Mouse (Mus musculus) left cerebral cortex, postnatal 4 days (tissue): ENCODE measurements around the gene Chst3. TPM values are rescaled to one million over a fixed set of nuclear protein-coding genes. Genes with fewer than 3 reads are reported as not detected.
A peak's percentile ranks its signal among the peaks of the same experiment; 100 is the strongest.
"Not testable (repeated sequence)": the region's sequence is repeated elsewhere in the genome, so short reads cannot be mapped to it uniquely, and the experiment has no call there.

Experiments used
- DNase-seq: peaks from one replicate; pipeline ENCODE4 v3.0.0-alpha.2; 2022
- intact Hi-C: fragments of 180-260 bp; cut with DNase I; formaldehyde crosslinking; loops from one replicate; pipeline ENCODE4 v1.15.1; 2025
- total RNA-seq, 2 experiments: library from RNA; stranded (reverse); gene quantifications; 2 replicates each; pipeline ENCODE4 v1.2.3; 2021

Gene Chst3
- 1 to 10 TPM; 2.6 to 2.8 TPM for total RNA-seq

DNA sequence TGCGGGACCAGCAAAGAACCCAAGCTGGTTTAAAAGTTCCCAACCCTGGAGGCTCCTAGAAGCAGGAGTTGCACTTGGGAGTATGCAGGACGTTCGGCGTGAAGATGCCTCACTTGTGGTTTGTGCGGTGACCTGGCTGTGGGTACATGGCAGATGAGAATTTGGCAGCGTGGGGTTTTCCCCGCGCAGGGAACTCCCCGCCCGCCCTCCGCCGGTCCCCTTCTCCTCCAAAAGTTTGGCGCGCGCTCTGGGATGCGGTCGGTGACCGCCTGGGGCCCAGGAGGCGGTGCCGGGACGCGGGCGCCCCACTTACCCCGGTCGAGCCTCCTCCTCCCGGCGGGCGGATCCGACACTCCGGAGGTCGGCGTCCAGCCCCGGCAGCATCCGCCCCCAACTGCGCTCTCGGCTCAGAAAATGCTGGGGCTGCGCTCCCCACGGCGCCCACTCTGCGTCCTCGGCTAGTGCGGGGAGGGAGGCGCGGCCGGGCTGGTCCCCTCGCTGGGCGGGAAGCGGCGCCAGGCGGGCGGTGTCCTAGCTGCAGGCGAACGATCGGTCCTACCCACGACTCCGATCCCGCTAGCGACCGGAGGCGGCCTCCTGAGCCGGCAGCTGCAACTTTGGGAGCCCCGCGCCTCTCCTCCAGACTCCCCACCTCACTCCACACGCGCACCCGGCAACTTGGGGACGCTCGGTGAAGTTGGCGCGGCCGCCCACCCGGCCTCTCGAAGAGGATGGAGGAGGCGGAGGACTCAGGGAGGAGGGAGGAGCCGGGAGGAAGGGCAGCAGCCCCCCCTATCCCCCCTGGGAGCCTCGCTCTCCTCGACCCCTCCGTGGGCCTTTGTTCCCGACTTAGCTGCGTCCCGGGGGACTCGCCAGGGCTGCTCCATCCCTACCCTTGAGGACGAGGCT is at the start of gene Chst3:
Chst3 (minus strand) TSS at position 670 of the 909 bp plus-strand sequence.
- DNase-seq = peak; percentile 43
- intact Hi-C loops = no loop called here

DNA sequence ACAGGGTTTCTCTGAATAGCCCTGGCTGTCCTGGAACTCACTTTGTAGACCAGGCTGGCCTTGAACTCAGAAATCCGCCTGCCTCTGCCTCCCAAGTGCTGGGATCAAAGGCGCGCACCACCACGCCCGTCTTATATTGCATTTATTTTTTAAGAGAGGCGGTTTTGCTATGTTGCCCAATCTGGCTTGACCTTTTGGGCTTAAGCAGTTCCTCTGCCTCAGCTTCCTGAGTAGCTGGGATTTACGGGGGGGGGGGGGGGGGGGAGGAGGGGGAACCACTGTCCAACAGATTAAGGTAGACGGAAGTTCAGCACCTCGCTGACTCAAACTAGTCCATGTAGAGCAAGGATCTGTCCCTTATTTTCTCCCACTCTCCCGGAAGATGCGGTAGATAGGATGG is 49.7 kb upstream of the Chst3 start:
- no peak for DNase-seq
- intact Hi-C loops = no loop called here

GRCm38 (mm10) chr10:60266842-60267401 is 47.9 kb upstream of the Chst3 start:
- intact Hi-C loops = no loop called here
- DNase-seq = no peak

- DNase-seq = peak; percentile 50
- intact Hi-C loops = no loop called here
Measured at GRCm38 (mm10) chr10:60265252-60265651, 46.2 kb upstream of the Chst3 start.

DNA sequence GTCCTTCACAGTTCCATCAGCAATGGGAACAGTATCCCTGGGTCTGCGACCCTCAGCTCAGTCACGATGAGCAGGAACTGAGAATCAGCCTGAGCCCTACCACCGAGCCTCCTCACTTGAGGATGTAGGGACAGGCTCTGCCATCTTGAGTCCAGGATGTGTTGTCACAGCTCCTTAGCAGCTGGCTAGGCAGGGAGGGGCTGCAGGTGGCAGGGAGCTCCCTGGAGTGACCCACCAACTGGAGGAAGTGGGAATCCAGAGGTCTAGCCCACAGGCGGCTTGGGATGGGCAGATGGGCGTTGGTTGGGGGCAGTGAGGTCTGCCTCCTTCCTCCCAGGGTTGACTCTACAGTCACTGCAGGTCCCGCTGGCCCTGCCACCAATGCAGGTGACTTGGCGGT is 44.3 kb upstream of the Chst3 start:
- DNase-seq = no peak
- intact Hi-C loops = no loop called here

- intact Hi-C loops = no loop called here
- DNase-seq = peak; percentile 89
Measured at GRCm38 (mm10) chr10:60262386-60262785, 43.3 kb upstream of the Chst3 start.

DNA sequence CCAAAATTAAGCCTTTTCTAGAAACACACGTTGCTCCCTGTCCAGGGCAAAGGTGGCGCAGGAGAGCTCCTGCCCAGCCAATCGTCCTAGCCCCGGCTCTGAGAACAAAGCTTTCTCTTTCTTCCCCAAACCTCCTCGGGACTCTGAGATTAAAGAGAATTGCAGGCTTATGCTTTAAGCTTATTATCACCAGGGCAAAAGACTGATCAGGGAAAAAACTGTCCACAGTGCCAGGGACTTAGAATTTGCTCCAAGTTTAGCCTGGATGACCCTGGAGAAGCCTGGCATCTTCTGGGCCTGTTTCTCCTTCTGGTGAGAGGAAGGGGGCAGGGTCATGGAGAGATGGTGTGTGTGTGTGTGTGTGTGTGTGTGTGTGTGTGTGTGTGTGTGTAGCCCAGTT is 42.5 kb upstream of the Chst3 start:
- no peak for DNase-seq
- intact Hi-C loops = no loop called here

- intact Hi-C loops = no loop called here
- no peak for DNase-seq
Measured at GRCm38 (mm10) chr10:60260557-60261294, 41.7 kb upstream of the Chst3 start.

GRCm38 (mm10) chr10:60257261-60257825 is 38.3 kb upstream of the Chst3 start:
- intact Hi-C loops = no loop called here
- DNase-seq = no peak

GRCm38 (mm10) chr10:60256088-60256487 is 37.0 kb upstream of the Chst3 start:
- DNase-seq = no peak
- intact Hi-C loops = no loop called here

DNA sequence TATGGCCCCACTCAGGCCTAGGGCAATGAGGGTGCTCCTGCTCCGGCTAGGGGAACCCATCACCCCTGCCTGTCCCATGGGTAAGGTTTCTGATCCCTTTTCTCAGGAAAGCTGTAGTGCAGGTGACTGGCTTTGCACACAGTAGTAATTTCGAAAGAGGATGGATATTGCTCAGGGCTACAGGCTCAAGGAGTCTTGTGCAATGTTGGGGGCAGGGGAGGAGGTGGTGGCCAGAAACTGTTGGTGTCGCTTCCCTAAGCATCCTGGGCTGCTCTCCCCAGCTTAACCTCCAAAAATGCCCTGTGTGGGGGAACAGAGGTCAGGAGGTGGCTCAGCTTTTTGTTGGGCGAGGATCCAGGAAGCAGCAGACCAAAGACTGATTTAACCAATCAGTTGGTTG is 33.5 kb upstream of the Chst3 start:
- DNase-seq = no peak
- intact Hi-C loops = no loop called here

DNA sequence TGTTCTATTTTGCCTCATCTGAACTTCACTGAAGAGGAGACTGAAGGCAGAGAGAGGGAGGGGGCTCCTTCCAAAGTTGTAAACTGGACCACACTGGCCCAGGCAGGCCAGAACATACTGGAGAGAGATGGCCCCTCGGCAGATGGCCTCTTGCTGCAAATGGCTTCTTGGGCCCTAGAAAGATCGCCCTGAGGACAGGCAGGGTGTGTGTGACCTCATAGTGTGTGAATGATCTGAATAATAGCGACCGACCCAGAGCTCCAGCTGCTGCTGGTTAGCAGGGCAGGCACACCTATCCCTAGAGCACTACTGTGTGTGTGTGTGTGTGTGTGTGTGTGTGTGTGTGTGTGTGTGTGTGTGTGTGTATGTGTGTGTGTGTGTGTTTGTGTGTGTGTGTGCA is 33.1 kb upstream of the Chst3 start:
- DNase-seq = no peak
- intact Hi-C loops = no loop called here

GRCm38 (mm10) chr10:60250426-60250965 is 31.4 kb upstream of the Chst3 start:
- intact Hi-C loops = no loop called here
- DNase-seq = no peak

GRCm38 (mm10) chr10:60248345-60248744 is 29.3 kb upstream of the Chst3 start:
- intact Hi-C loops = loop anchor here (10.0 kb wide), 1 partner anchor 244 kb away; the partner anchor contains the start of genes Anapc16 and Ascc1
- DNase-seq = not testable (repeated sequence)

GRCm38 (mm10) chr10:60246519-60246918 is 27.5 kb upstream of the Chst3 start:
- peak; percentile 61 for DNase-seq
- intact Hi-C loops = loop anchor here (10.0 kb wide), 1 partner anchor 242 kb away; the partner anchor contains the start of genes Anapc16 and Ascc1

GRCm38 (mm10) chr10:60245635-60246034 is 26.6 kb upstream of the Chst3 start:
- DNase-seq = no peak
- intact Hi-C loops = loop anchor here (2.0 to 10.0 kb wide), 2 partner anchors 31 to 241 kb away; partner anchors contain the start of genes Anapc16, Ascc1 and Psap

GRCm38 (mm10) chr10:60245041-60245440 is 26.0 kb upstream of the Chst3 start:
- DNase-seq = peak; percentile 91
- intact Hi-C loops = loop anchor here (2.0 to 10.0 kb wide), 2 partner anchors 32 to 240 kb away; partner anchors contain the start of genes Anapc16, Ascc1 and Psap

DNA sequence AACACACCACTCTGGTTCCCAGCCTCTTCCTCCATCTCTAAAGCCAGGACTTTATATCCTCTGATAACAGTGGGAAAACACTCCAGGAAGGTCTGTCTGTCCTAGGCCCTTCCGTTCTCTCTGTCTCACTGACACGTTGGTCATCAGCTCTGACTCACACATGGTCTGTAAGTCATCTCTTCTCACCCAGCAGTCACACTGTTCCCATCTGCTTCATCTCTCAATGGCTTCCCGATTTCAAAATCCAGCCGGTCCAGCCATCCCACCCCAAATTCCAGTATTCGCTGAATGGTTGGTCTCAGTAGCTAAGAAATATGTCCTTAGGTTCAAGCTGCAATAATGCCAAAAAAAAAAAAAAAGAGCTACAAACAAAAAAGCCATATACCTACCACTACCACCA is 24.9 kb upstream of the Chst3 start:
- intact Hi-C loops = loop anchor here (2.0 to 10.0 kb wide), 2 partner anchors 33 to 239 kb away; partner anchors contain the start of genes Anapc16, Ascc1 and Psap
- no peak for DNase-seq

DNA sequence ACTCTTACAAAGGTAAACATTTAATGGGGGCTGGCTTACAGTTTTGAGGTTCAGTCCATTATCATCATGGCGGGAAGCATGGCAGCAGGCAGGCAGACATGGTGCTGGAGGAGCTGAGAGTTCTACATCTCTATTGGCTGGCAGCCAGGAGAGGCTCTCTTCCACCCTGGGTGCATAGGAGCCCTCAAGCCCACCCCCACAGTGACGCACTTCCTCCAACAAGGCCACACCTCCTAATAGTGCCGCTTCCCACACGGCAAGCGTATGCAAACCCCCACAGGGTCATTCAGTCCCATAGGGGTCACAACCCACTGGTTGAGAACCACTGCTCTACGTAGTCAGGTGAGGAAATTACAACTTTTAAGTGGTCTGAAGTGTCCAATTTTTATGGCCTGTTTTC is 21.4 kb upstream of the Chst3 start:
- no peak for DNase-seq
- intact Hi-C loops = loop anchor here (10.0 kb wide), 1 partner anchor 236 kb away; the partner anchor contains the start of genes Anapc16 and Ascc1

DNA sequence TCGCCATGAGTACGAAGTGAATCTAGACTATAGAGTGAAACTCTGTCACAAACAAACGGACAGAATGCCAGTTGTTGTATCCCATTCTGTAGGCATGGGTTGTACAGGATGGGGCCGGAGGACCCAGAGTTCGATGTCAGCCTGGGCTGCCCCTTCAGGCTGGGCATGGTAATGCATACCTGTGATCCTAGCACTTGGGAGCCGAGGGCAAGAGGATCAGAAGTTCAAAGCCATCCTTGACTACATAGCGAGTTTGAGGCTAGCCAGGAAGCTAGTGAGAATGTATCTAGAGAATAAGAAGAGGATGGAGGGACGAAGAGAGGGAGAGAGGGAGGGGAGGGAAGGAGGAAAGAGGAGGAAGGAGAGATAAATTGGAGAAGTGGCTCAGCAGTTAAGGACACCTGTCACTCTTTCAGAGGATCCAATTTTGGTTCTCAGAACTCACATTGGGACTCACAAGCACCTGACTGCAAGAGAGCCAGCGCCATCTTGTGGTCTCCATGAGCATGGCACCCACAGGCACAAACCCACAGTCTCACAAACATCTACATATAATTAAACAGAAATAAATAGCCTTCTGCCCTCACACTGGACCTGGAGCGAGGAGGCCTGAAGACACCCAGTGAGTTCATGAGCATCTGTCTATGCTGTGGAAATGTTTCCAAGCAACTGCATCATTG is 18.6 kb upstream of the Chst3 start:
- intact Hi-C loops = loop anchor here (5.0 kb wide), 1 partner anchor 90 kb away; no protein-coding TSS in a partner anchor
- DNase-seq = peak; percentile 68
